ENCODE assay signal across 31 mouse cellular contexts in the genomic region with DNA sequence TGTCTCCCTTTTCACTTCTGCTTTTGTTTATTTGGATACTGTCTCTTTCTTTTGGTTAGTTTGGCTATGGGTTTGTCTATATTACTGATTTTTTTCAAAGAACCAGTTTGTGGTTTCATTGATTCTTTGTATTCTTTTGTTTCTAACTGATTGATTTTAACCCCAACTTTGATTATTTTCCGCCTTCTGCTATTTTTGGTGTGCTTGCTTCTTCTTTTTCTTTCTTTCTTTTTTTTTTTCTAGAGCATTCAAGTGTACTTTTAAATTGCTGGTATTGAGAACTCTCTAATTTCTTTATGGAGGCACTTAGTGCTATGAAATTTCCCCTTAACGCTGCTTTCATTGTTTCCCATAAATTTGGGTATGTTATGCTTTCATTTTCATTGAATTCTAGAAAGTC.
"Had no signal": no experiment of that assay in that cellular context is flagged by ENCODE, and none has a peak within 500 bp of the region (broad histone marks: within the 10 kb centered on the region; RNA-seq: fewer than 3 reads in every experiment).

No protein-coding gene starts in this region.

- H3K4me1 ChIP-seq: limb, embryonic 10.5 days; limb, embryonic 12.5 days; limb, embryonic 13.5 days; limb, embryonic 15.5 days; liver, embryonic 12.5 days; liver, embryonic 13.5 days; liver, embryonic 15.5 days; lung, embryonic 15.5 days; megakaryocyte, embryonic 14.5 days; midbrain, embryonic 10.5 days; midbrain, embryonic 12.5 days; midbrain, embryonic 13.5 days; midbrain, embryonic 15.5 days had no signal

- H3K27me3 ChIP-seq: limb, embryonic 12.5 days; limb, embryonic 13.5 days; limb, embryonic 15.5 days; liver, embryonic 12.5 days; liver, embryonic 13.5 days; liver, embryonic 15.5 days; lung, embryonic 15.5 days; megakaryocyte, embryonic 14.5 days; midbrain, embryonic 12.5 days; midbrain, embryonic 13.5 days; midbrain, embryonic 15.5 days had no signal

- H3K27ac ChIP-seq: limb, embryonic 10.5 days; limb, embryonic 12.5 days; limb, embryonic 13.5 days; limb, embryonic 15.5 days; liver, embryonic 12.5 days; liver, embryonic 13.5 days; liver, embryonic 14.5 days; liver, embryonic 15.5 days; lung, embryonic 15.5 days; macrophage; midbrain, embryonic 10.5 days; midbrain, embryonic 12.5 days; midbrain, embryonic 13.5 days; midbrain, embryonic 15.5 days had no signal

- ATAC-seq: liver, embryonic 12.5 days; liver, postnatal 0 days; lung, postnatal 0 days; midbrain, embryonic 13.5 days; midbrain, embryonic 15.5 days; midbrain, embryonic 16.5 days had no signal

- H3K4me2 ChIP-seq: limb, embryonic 12.5 days; limb, embryonic 13.5 days; limb, embryonic 15.5 days; liver, embryonic 11.5 days; liver, embryonic 12.5 days; liver, embryonic 13.5 days; liver, embryonic 15.5 days; lung, embryonic 14.5 days; lung, embryonic 15.5 days; midbrain, embryonic 11.5 days; midbrain, embryonic 12.5 days; midbrain, embryonic 13.5 days; midbrain, embryonic 15.5 days had no signal

- H3K9ac ChIP-seq: limb, embryonic 12.5 days; limb, embryonic 13.5 days; limb, embryonic 15.5 days; liver, embryonic 12.5 days; liver, embryonic 13.5 days; liver, embryonic 14.5 days; liver, embryonic 15.5 days; liver, postnatal 0 days; lung, embryonic 14.5 days; lung, embryonic 15.5 days; midbrain, embryonic 12.5 days; midbrain, embryonic 13.5 days; midbrain, embryonic 15.5 days had no signal

- H3K4me3 ChIP-seq: limb, embryonic 10.5 days; limb, embryonic 12.5 days; limb, embryonic 13.5 days; limb, embryonic 15.5 days; liver, embryonic 12.5 days; liver, embryonic 13.5 days; liver, embryonic 15.5 days; lung, embryonic 15.5 days; megakaryocyte, embryonic 14.5 days; midbrain, embryonic 10.5 days; midbrain, embryonic 12.5 days; midbrain, embryonic 13.5 days; midbrain, embryonic 15.5 days; myocyte had no signal

- DNase-seq: left cerebral cortex, postnatal 4 days; liver; liver, embryonic 13.5 days; liver, postnatal 0 days; lung, adult 18-20 months; lung, adult 2 months; lung, embryonic 14.5 days; lung, postnatal 10 days; lung, postnatal 14 days; lung, postnatal 36 days; lung, postnatal 4 days; midbrain, embryonic 14.5 days had no signal

- H3K9me3 ChIP-seq: limb, embryonic 10.5 days; limb, embryonic 12.5 days; limb, embryonic 13.5 days; limb, embryonic 15.5 days; liver, embryonic 12.5 days; liver, embryonic 13.5 days; liver, embryonic 15.5 days; lung, embryonic 15.5 days; midbrain, embryonic 10.5 days; midbrain, embryonic 12.5 days; midbrain, embryonic 13.5 days; midbrain, embryonic 15.5 days had no signal

- H3K36me3 ChIP-seq: limb, embryonic 10.5 days; limb, embryonic 12.5 days; limb, embryonic 13.5 days; limb, embryonic 15.5 days; liver, embryonic 13.5 days; liver, embryonic 15.5 days; lung, embryonic 15.5 days; midbrain, embryonic 10.5 days; midbrain, embryonic 12.5 days; midbrain, embryonic 13.5 days; midbrain, embryonic 15.5 days had no signal
